Mouse (Mus musculus) cerebellum, adult 2 months (tissue): ENCODE results near the gene Rasgrf2. TPM values are rescaled to one million over a fixed set of nuclear protein-coding genes. Genes with fewer than 3 reads are reported as not detected.

Source experiments
- DNase-seq, 2 experiments: peaks; one replicate each; pipeline ENCODE4 v3.0.0; 2021
- H3K27ac ChIP-seq: fragments of 200-500 bp; 2 replicates; pipeline ENCODE4 v1.5.1; 2012; ENCODE audit warnings: low read length, control low read depth, inconsistent platforms; ENCODE audit not compliant: insufficient read depth
- H3K27me3 ChIP-seq: fragments of 200-500 bp; 2 replicates; pipeline ENCODE4 v1.6.1; 2012; ENCODE audit warnings: inconsistent platforms, mild to moderate bottlenecking, low read length, moderate library complexity; ENCODE audit not compliant: control insufficient read depth, insufficient read depth
- H3K4me1 ChIP-seq: fragments of 200-500 bp; 2 replicates; pipeline ENCODE4 v1.6.1; 2011; ENCODE audit warnings: low read length; ENCODE audit not compliant: control insufficient read depth, insufficient read depth
- H3K4me3 ChIP-seq: fragments of 200-500 bp; replicated peaks from 2 replicates; pipeline ENCODE3; 2011; ENCODE audit warnings: mild to moderate bottlenecking, low read depth, low read length, control low read depth; ENCODE audit not compliant: insufficient read depth
- CTCF ChIP-seq: fragments of 200-500 bp; IDR thresholded peaks from 2 replicates; pipeline ENCODE4 v1.5.1; 2011; ENCODE audit warnings: low read depth, mild to moderate bottlenecking, control low read depth, low read length, moderate library complexity, borderline replicate concordance; ENCODE audit not compliant: insufficient read depth
- POLR2A ChIP-seq: fragments of 200-500 bp; IDR thresholded peaks from 2 replicates; pipeline ENCODE4 v1.6.1; 2011; ENCODE audit warnings: low read length, control low read depth, borderline replicate concordance; ENCODE audit not compliant: insufficient read depth
- WGBS: fragments of 180-500 bp; shearing (Covaris S2); methylation state at CpG from one replicate; pipeline ENCODE4 v1.1.7; 2018; 5-methylcytosine and 5-hydroxymethylcytosine counted together
- polyA plus RNA-seq: library from polyadenylated mRNA; depleted of rRNA; stranded (reverse); fragments of >200 nt; gene quantifications from 2 replicates; pipeline ENCODE4 v1.2.3, GENCODE M21; 2012

Rasgrf2 gene
- polyA plus RNA-seq, 1 experiment, result 19.7 TPM

DNA sequence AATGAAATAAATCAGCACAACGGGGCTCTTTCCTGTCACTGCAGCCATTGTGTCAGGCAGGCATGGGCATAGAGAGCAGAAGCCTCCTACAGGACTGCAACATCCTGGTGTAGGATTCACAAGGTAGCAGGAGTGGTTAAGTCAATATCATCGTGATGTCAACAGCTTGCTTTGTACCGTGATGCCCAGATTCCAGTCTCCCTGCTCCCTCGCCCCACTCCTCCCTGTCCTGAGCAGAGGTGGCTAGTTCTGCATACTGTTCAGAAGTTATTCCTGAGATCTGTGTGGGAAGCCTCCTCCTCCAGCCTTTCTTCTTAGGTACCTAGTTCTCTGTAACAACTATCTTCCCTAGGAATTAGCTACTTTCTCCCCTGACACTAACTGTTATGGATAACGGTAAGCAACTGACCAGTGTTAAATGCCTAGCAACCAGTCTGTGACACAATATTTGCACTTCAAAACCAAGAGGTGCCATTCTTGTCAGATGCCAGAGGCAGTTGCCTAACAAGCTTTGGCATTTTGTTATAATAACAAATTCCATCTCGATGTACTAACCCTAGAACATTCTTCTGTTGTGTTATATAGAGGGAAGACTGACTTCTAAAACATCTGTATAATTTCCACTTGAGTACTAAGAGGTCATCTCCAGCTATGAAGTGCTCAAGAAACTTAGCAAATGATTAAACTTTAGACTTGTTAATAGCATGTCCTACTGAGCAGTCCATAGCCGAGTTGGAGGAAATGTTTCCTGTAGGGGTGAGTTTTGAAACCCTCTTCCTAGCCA lies 201.3 kb downstream of the Rasgrf2 start:
- no peak for DNase-seq
- WGBS, result 81% methylated on average over 7 of the region's 7 CpGs

GRCm38 (mm10) chr13:91928605-91929389 lies 202.7 kb downstream of the Rasgrf2 start:
- DNase-seq, result no peak
- 76% methylated on average over 4 of the region's 4 CpGs for WGBS
- Histone ChIP-seq H3K27ac (no peak overlapping the region), H3K4me1 (no peaks in the 10 kb centered on the region), H3K4me3 (no peak overlapping the region), H3K27me3 (no peaks in the 10 kb centered on the region)
- TF ChIP-seq POLR2A, result no peak
- no peak for TF ChIP-seq CTCF

More for the DNA sequence above, 201.3 kb downstream of the Rasgrf2 start:
- Histone ChIP-seq H3K27ac (no peak overlapping the region), H3K4me1 (no peaks in the 10 kb centered on the region), H3K27me3 (no peaks in the 10 kb centered on the region), H3K4me3 (no peak overlapping the region)
- TF ChIP-seq CTCF (no peak), POLR2A (no peak)

- TF ChIP-seq POLR2A (no peak), CTCF (no peak)
- Histone ChIP-seq H3K4me1 (no peaks in the 10 kb centered on the region), H3K4me3 (no peak overlapping the region), H3K27me3 (no peaks in the 10 kb centered on the region), H3K27ac (no peak overlapping the region)
- DNase-seq, result no peak
- 74% methylated on average over 3 of the region's 3 CpGs for WGBS
These were observed 210.4 kb downstream of the Rasgrf2 start for GRCm38 (mm10) chr13:91921010-91921409.

- no peaks in the 10 kb centered on the region for H3K27me3 ChIP-seq
- no peak overlapping the region for H3K4me3 ChIP-seq
- no peak for DNase-seq
- H3K27ac ChIP-seq, result no peak overlapping the region
- 68% methylated on average over 5 of the region's 5 CpGs for WGBS
- no peak for TF ChIP-seq POLR2A
- no peak for TF ChIP-seq CTCF
- no peaks in the 10 kb centered on the region for H3K4me1 ChIP-seq
These were observed 212.7 kb downstream of the Rasgrf2 start for GRCm38 (mm10) chr13:91918764-91919163.

GRCm38 (mm10) chr13:91917835-91918234 lies 213.6 kb downstream of the Rasgrf2 start:
- no peak for DNase-seq
- Histone ChIP-seq H3K4me1 (no peaks in the 10 kb centered on the region), H3K4me3 (no peak overlapping the region), H3K27me3 (no peaks in the 10 kb centered on the region), H3K27ac (no peak overlapping the region)
- 92% methylated on average over 2 of the region's 2 CpGs for WGBS
- TF ChIP-seq POLR2A (no peak), CTCF (no peak)

DNA sequence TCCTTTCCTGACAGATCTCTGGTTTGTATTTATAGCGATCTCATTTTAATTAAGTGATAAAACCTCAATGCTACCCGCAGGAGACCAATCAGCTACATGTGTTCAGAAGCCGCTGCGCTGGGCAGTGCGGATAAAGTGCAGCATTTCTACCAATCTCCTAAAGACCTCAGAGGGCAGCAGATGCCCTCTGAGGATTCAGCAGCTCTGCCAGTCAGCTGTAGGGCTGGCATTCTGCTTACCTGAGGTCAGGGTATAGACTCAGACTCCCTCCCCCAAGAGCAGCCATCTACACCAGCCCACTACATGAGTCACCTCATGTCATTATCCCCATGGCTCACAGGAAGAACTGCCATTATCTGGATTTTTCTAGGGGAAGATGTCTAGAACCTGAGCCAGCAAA lies 215.1 kb downstream of the Rasgrf2 start:
- no peak overlapping the region for H3K27ac ChIP-seq
- no peak for DNase-seq
- 63% methylated on average over 5 of the region's 5 CpGs for WGBS

DNA sequence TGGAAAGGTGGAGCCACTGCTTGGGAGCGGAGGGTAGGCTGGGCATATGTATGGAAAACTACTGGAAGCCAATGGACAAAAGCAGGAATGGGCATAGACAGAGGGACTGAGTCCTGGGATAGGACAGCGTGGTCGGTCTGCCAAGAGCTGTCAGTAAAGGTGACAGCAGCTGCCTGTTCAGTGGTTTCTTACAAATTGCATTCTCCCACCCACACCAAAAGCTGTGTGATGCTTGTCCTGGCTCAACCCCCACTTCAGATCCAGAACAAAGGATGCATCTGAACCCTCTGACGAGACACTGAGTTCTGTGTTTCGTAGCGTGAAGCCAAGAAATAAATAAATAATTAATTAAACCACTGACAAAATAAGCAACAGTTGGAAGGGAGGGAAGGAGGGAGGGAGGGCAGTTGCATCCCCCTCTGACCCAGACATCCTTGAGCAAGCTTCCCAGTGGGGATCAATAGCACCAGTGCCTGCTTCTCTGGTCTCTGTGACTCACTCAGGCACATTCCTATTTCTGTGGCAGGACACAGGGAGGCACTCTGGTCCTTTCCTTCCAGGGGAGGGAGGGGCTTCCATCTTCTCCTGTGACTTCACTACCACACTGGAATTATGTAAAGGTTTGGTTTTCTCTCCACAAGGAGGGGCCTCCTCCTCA lies 215.7 kb downstream of the Rasgrf2 start:
- no peaks in the 10 kb centered on the region for H3K4me1 ChIP-seq
- no peak overlapping the region for H3K4me3 ChIP-seq
- WGBS, result 17% methylated on average over 6 of the region's 6 CpGs
- DNase-seq, result peak in 1 of 2 experiments; percentile 12
- TF ChIP-seq POLR2A (no peak), CTCF (no peak)
- no peak overlapping the region for H3K27ac ChIP-seq
- no peaks in the 10 kb centered on the region for H3K27me3 ChIP-seq

More for the DNA sequence above, 215.1 kb downstream of the Rasgrf2 start:
- no peak overlapping the region for H3K4me3 ChIP-seq
- TF ChIP-seq CTCF, result no peak
- TF ChIP-seq POLR2A, result no peak
- no peaks in the 10 kb centered on the region for H3K4me1 ChIP-seq
- H3K27me3 ChIP-seq, result no peaks in the 10 kb centered on the region

- 15% methylated on average over 4 of the region's 4 CpGs for WGBS
- H3K27ac ChIP-seq, result no peak overlapping the region
- H3K4me3 ChIP-seq, result no peak overlapping the region
- H3K4me1 ChIP-seq, result no peaks in the 10 kb centered on the region
- DNase-seq, result no peak
- TF ChIP-seq CTCF (no peak), POLR2A (no peak)
- no peaks in the 10 kb centered on the region for H3K27me3 ChIP-seq
These were observed 216.3 kb downstream of the Rasgrf2 start for GRCm38 (mm10) chr13:91915192-91915581.
